Mouse (Mus musculus) intestine, postnatal 0 days (tissue): ENCODE results near the gene Gm44805. TPM values are rescaled to one million over a fixed set of nuclear protein-coding genes. Genes with fewer than 3 reads are reported as not detected.

ENCODE experiments used
- ATAC-seq: fragments of 200-750 bp; cut with Nextera tagmentation; 2 replicates; pipeline ENCODE4 v1.8.0; 2017; ENCODE audit warnings: mild to moderate bottlenecking, moderate TSS enrichment, moderate library complexity
- H3K27ac ChIP-seq: fragments of 300-500 bp; sonication (generic); 2 replicates; pipeline ENCODE4 v1.5.1; 2014; ENCODE audit warnings: mild to moderate bottlenecking, low read depth, low read length, moderate library complexity
- H3K27me3 ChIP-seq: fragments of 300-500 bp; sonication (generic); replicated peaks from 2 replicates; pipeline ENCODE4 v1.6.1; 2014; ENCODE audit warnings: low read length, mixed read lengths; ENCODE audit not compliant: control insufficient read depth, insufficient read depth
- H3K36me3 ChIP-seq: fragments of 300-500 bp; sonication (generic); 2 replicates; pipeline ENCODE4 v1.6.1; 2014; ENCODE audit warnings: mild to moderate bottlenecking, moderate library complexity; ENCODE audit not compliant: control insufficient read depth, insufficient read depth
- H3K4me1 ChIP-seq: fragments of 300-500 bp; sonication (generic); replicated peaks from 2 replicates; pipeline ENCODE4 v1.6.1; 2014; ENCODE audit warnings: antibody characterized with exemption, low read length, mixed read lengths; ENCODE audit not compliant: control insufficient read depth, insufficient read depth
- H3K4me2 ChIP-seq: fragments of 300-500 bp; sonication (generic); replicated peaks from 2 replicates; pipeline ENCODE4 v1.6.1; 2014; ENCODE audit warnings: low read depth, mild to moderate bottlenecking, moderate library complexity
- H3K4me3 ChIP-seq: fragments of 300-500 bp; sonication (generic); 2 replicates; pipeline ENCODE4 v1.5.1; 2014; ENCODE audit warnings: low read depth, low read length
- H3K9ac ChIP-seq: fragments of 300-500 bp; sonication (generic); 2 replicates; pipeline ENCODE4 v1.6.1; 2014; ENCODE audit warnings: mild to moderate bottlenecking, low read depth, low read length
- H3K9me3 ChIP-seq: fragments of 300-500 bp; sonication (generic); 2 replicates; pipeline ENCODE4 v1.6.1; 2016; ENCODE audit warnings: mixed run types; ENCODE audit not compliant: control insufficient read depth
- CTCF ChIP-seq: sonication (generic); IDR thresholded peaks from 2 replicates; pipeline ENCODE4 v1.5.1; 2016; ENCODE audit warnings: low read depth, mild to moderate bottlenecking, control low read depth, antibody characterized with exemption, moderate library complexity
- WGBS: fragments of 180-500 bp; shearing (Covaris S2); extraction: QIAGEN DNeasy Blood & Tissue Kit; methylation state at CpG from one replicate; pipeline ENCODE4 v1.1.7; 2014; 5-methylcytosine and 5-hydroxymethylcytosine counted together
- polyA plus RNA-seq: library from polyadenylated mRNA; unstranded; fragments of >200 nt; fragmentation: Nextera tagmentation; extraction: Ambion mirVana; gene quantifications from 2 replicates; pipeline ENCODE4 v1.2.1, GENCODE M21; 2015

The Gm44805 gene
- polyA plus RNA-seq, 1 experiment from 2014 or later = 13.5 TPM

DNA sequence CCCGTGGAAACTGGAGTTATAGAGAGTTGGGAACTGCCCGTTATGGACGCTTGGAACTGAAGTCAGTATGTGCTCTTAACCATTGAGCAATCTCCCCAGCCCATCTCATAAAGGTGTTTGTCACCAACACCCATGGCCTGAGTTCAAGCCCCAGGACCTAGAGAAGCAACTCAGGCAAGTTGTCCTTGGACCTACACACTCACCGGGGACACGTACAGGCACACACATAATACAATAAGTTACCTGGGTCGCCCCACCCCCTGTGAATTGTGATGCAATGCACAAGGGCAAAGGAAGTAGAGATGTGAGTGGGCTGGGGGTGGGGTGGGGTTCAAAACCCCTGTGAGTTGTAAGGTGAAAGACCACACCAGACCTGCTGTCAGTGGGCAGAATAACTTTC, 5.3 kb upstream of the Gm44805 start:
- TF ChIP-seq CTCF = no peak
- no peak overlapping the region for H3K4me2 ChIP-seq
- H3K4me1 ChIP-seq = no peaks in the 10 kb centered on the region
- no peaks in the 10 kb centered on the region for H3K9me3 ChIP-seq
- 68% methylated on average over 6 of the region's 6 CpGs for WGBS
- no peak overlapping the region for H3K27ac ChIP-seq
- peak; percentile 37; the same call in 1 of the 2 replicates for ATAC-seq
- H3K9ac ChIP-seq = no peak overlapping the region
- no peaks in the 10 kb centered on the region for H3K27me3 ChIP-seq
- H3K36me3 ChIP-seq = no peaks in the 10 kb centered on the region
- no peak overlapping the region for H3K4me3 ChIP-seq

DNA sequence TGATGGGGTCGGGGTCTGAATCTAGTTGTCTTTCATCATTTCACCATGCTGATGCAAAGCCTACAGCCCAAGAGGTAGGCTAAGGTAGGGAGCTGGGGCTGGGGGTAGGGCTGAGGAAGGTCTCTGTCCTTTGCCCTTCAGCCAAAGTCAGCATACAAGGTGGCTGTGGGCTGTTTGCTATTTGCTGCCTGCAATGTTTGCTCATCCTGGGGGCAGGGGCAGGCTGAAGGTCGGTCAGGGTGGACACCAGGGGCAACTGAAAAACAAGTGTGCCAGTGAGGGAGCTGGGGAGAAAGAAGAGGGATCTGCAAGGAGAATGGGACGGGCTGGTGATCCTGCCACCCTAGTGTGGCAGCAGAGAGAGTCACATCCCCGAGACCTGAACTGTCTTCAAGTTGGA, 4.2 kb upstream of the Gm44805 start:
- no peaks in the 10 kb centered on the region for H3K27me3 ChIP-seq
- H3K4me1 ChIP-seq = no peaks in the 10 kb centered on the region
- ATAC-seq = no peak
- 55% methylated on average over 4 of the region's 4 CpGs for WGBS
- no peak for TF ChIP-seq CTCF
- no peak overlapping the region for H3K9ac ChIP-seq
- H3K4me2 ChIP-seq = no peak overlapping the region
- H3K9me3 ChIP-seq = no peaks in the 10 kb centered on the region
- H3K4me3 ChIP-seq = no peak overlapping the region
- no peak overlapping the region for H3K27ac ChIP-seq
- H3K36me3 ChIP-seq = no peaks in the 10 kb centered on the region

DNA sequence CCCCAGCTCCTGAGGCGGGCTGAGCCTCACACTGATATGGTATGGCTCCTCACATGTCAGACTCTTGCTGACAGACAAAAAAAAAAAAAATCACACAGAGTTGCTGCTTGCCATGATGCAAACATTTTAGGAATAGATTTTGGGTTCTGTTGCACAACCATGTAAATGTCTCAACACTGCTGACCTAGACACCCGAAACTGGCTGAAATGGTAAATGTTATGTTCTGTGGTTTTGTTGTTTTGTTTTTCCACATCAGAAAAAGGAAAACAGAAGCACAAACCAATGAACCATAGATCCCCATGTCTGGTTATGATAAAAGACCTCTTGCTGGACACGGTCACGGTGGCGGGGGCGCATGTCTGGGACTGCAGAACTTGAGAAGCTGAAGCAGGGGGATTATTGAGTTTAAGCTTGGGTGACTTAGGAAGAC, 2.6 kb upstream of the Gm44805 start:
- WGBS = 90% methylated on average over 6 of the region's 6 CpGs
- Histone ChIP-seq H3K4me1 (no peaks in the 10 kb centered on the region), H3K9ac (no peak overlapping the region), H3K36me3 (no peaks in the 10 kb centered on the region), H3K27me3 (no peaks in the 10 kb centered on the region), H3K27ac (no peak overlapping the region), H3K4me3 (no peak overlapping the region), H3K4me2 (no peak overlapping the region), H3K9me3 (no peaks in the 10 kb centered on the region)
- TF ChIP-seq CTCF = no peak
- no peak for ATAC-seq

DNA sequence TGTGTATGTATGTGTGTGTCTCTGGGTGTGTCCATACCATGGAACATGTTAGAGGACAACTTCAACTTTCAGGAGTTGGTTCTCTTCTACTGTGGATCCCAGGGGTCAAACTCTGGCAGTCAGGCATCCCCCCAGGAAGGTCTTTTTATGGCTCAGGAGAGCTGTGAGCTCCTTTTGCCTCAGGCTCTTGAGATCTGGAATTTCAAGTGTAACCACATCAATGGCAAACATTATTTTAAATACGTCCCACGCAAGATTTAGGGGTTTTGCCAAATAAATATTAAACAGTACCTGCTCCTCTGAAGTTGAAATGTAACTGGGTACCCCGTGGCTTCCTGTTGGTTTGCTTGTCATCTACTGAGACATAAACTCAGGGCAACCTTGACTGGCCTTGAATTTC, 1.8 kb upstream of the Gm44805 start:
- no peak overlapping the region for H3K4me2 ChIP-seq
- ATAC-seq = no peak
- no peak overlapping the region for H3K9ac ChIP-seq
- no peaks in the 10 kb centered on the region for H3K9me3 ChIP-seq
- no peak for TF ChIP-seq CTCF
- 61% methylated on average over 3 of the region's 3 CpGs for WGBS
- H3K36me3 ChIP-seq = no peaks in the 10 kb centered on the region
- no peaks in the 10 kb centered on the region for H3K4me1 ChIP-seq
- H3K27ac ChIP-seq = no peak overlapping the region
- H3K27me3 ChIP-seq = no peaks in the 10 kb centered on the region
- no peak overlapping the region for H3K4me3 ChIP-seq

DNA sequence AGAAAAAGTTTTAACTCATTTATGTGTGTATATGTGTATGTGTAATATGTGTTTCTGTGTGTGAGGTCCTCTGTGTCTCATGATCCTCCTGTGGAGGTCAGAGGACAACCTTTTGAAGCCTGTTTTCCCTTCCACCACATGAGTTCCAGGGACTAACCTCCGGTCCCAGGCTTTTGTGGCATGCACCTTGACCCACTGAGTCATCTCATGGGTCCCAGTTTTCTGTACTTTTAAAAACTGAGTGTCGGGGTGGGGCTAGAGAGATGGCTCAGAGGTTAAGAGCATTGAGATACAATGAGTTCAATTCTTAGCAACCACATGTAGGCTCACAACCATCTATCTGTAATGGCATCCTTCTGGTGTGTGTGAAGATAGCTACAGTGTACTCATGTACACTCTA, 521 bp downstream of the Gm44805 start:
- Histone ChIP-seq H3K27me3 (no peaks in the 10 kb centered on the region), H3K4me3 (no peak overlapping the region), H3K9me3 (no peaks in the 10 kb centered on the region), H3K4me1 (peaks cover 3% of the 10 kb centered on the region; the same call in 1 of the 2 replicates), H3K9ac (no peak overlapping the region), H3K36me3 (no peaks in the 10 kb centered on the region), H3K27ac (peak overlapping the region; percentile 68), H3K4me2 (no peak overlapping the region)
- ATAC-seq = peak; percentile 42; the same call in 1 of the 2 replicates
- TF ChIP-seq CTCF = no peak
- 30% methylated on average over 2 of the region's 2 CpGs for WGBS

DNA sequence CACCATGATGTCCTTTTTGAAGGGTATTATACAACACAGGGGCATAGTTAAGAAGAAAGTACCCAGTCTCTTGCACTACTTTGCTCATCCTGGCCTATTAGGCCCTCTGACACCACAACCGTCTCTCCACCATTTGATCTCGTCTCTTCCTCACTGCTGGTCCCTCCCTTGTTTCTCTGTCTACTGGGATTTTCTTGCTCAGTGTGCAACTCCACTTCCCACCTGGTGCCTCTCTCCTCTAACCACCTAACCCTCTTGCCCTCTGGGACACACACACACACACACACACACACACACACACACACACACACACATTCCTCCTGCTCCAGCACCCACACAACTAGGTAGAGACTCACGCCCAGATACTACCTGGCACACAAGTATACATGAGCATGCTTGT, 2.3 kb downstream of the Gm44805 start:
- ATAC-seq = no peak
- H3K4me3 ChIP-seq = no peak overlapping the region

DNA sequence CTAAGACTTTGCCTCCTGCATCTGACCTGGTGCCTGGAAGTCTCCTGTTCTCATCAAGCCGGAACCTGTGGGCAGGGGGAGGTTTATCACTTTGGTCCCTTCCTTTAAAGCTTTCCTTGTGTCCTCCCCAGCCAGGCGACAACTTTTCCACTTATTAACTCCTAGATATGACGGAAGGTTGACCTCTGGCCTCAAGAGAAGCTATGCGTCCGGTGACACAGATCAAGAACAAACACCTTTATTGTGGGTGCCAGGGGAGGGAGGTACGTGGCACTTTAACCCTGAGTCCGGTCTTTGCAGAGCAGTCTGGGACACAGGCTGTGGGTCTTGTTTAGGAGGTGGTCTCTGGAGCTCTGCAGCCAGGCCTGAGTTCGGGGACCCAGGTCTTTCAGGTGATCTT, 3.4 kb downstream of the Gm44805 start, which contains the start of gene Apoc2:
Apoc2 (minus strand) TSS at position 70 of the 400 bp plus-strand sequence.
- Histone ChIP-seq H3K36me3 (no peaks in the 10 kb centered on the region), H3K4me3 (no peak within 1 kb of the TSS), H3K27ac (peak within 1 kb of the TSS; percentile 76), H3K4me2 (peak within 1 kb of the TSS; percentile 47; the same call in 1 of the 2 replicates), H3K9ac (peak within 1 kb of the TSS; percentile 11; the same call in 1 of the 2 replicates), H3K4me1 (peaks cover 3% of the 10 kb centered on the region; the same call in 1 of the 2 replicates), H3K9me3 (no peaks in the 10 kb centered on the region), H3K27me3 (no peaks in the 10 kb centered on the region)
- no peak for TF ChIP-seq CTCF
- 33% methylated on average over 8 of the region's 8 CpGs for WGBS
- ATAC-seq = peak; percentile 61

More for the DNA sequence above, 2.3 kb downstream of the Gm44805 start:
- no peaks in the 10 kb centered on the region for H3K36me3 ChIP-seq
- no peak for TF ChIP-seq CTCF
- no peaks in the 10 kb centered on the region for H3K9me3 ChIP-seq
- H3K4me1 ChIP-seq = peaks cover 3% of the 10 kb centered on the region; the same call in 1 of the 2 replicates
- no peak overlapping the region for H3K27ac ChIP-seq
- no peaks in the 10 kb centered on the region for H3K27me3 ChIP-seq
- H3K9ac ChIP-seq = no peak overlapping the region
- WGBS = 85% methylated on average over 3 of the region's 3 CpGs
- H3K4me2 ChIP-seq = no peak overlapping the region
